Mouse (Mus musculus) embryonic fibroblast, embryonic 13.5 days (primary cell): Measurements from ENCODE around the gene Hist1h3e.

Experiments used
- CTCF ChIP-seq: IDR thresholded peaks from 2 replicates; pipeline ENCODE4 v1.5.1; 2011; ENCODE audit warnings: mild to moderate bottlenecking, control low read depth, low read length, moderate library complexity, borderline replicate concordance; ENCODE audit not compliant: insufficient read depth
- POLR2A ChIP-seq: IDR thresholded peaks from 2 replicates; pipeline ENCODE4 v1.6.1; 2011; ENCODE audit warnings: low read depth, mild to moderate bottlenecking, control low read depth, low read length, moderate library complexity

- TF ChIP-seq POLR2A (no peak), CTCF (no peak)
Observed at GRCm38 (mm10) chr13:23529480-23530165, 32.5 kb downstream of the Hist1h3e start.
